ENCODE assay signal across 13 mouse cellular contexts in the genomic region with DNA sequence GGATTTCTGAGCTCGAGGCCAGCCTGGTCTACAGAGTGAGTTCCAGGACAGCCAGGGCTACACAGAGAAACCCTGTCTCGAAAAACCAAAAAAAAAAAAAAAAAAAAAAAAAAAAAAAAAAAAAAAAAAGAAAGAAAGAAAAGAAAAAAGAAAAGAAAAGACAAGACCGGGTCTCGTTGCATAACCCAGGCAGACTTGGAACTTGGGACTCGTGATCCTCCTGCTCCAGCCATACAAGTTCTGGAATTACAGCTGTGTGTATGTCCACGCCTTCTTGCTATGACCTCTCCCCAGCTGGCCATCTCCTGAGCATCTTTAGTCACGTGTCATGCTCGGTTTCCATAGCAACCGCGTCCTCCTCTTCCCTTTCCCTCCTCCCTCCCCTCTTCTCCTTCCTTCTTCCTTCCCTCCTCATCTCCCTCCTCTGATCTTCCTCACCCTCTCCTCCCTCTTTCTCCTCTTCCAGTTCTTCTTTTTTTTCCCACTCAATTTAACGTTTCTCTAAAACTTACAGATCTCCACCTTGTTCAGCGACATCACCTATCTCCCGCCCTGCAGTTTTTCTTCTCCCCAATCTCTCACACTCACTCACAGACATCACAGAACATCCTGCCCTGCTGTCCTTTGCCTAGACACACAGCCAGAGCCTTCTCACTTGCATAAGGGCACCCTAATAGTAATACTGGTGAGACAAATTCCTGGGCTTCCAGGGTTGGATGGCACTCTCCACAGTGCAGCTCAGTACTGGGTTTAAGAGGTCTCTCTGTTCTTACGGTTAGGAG. TPM values are rescaled to one million over a fixed set of nuclear protein-coding genes. Genes with fewer than 3 reads are reported as not detected.
A peak's percentile ranks its signal among the peaks of the same experiment; 100 is the strongest.
DNase-seq lines count a peak whose midpoint lies in the region; ATAC-seq and TF ChIP-seq lines count a peak whose summit lies in the region.
"Had no signal": no experiment of that assay in that cellular context is flagged by ENCODE, and none has a peak within 500 bp of the region (broad histone marks: within the 10 kb centered on the region; RNA-seq: fewer than 3 reads in every experiment).

No protein-coding gene starts in this region.

- no peak for ATAC-seq in hindbrain, postnatal 0 days
- no peak for ATAC-seq in hindbrain, embryonic 12.5 days (ENCODE audit: low FRiP score)

- H3K4me3 ChIP-seq in hindbrain, postnatal 0 days (ENCODE audit: low read length) = no peak overlapping the region
- H3K4me3 ChIP-seq in hindbrain, embryonic 12.5 days = no peak overlapping the region
- H3K4me3 ChIP-seq: heart, embryonic 13.5 days; limb, embryonic 10.5 days; lung, embryonic 15.5 days had no signal

- H3K27me3 ChIP-seq in hindbrain, postnatal 0 days (ENCODE audit: insufficient read depth, low read length) = no peaks in the 10 kb centered on the region
- H3K27me3 ChIP-seq in hindbrain, embryonic 12.5 days = no peaks in the 10 kb centered on the region
- H3K27me3 ChIP-seq: lung, embryonic 15.5 days had no signal

- H3K4me2 ChIP-seq in hindbrain, postnatal 0 days (ENCODE audit: low read depth, low read length) = no peak overlapping the region
- no peak overlapping the region for H3K4me2 ChIP-seq in hindbrain, embryonic 12.5 days (replicated peaks)
- H3K4me2 ChIP-seq: heart, embryonic 13.5 days; lung, embryonic 15.5 days had no signal

- H3K9ac ChIP-seq in hindbrain, postnatal 0 days (replicated peaks; ENCODE audit: low read length) = no peak overlapping the region
- H3K9ac ChIP-seq in hindbrain, embryonic 12.5 days = no peak overlapping the region
- H3K9ac ChIP-seq: heart, embryonic 13.5 days; lung, embryonic 15.5 days had no signal

- no peak overlapping the region for H3K27ac ChIP-seq in hindbrain, postnatal 0 days
- H3K27ac ChIP-seq in hindbrain, embryonic 12.5 days = no peak overlapping the region
- H3K27ac ChIP-seq: heart, embryonic 13.5 days; limb, embryonic 10.5 days; lung, embryonic 15.5 days had no signal

- H3K36me3 ChIP-seq in hindbrain, postnatal 0 days (ENCODE audit: insufficient read depth, low read length) = no peaks in the 10 kb centered on the region
- H3K36me3 ChIP-seq in hindbrain, embryonic 12.5 days = no peaks in the 10 kb centered on the region
- H3K36me3 ChIP-seq: G1E; heart, embryonic 13.5 days; limb, embryonic 10.5 days; lung, embryonic 15.5 days had no signal

- no peaks in the 10 kb centered on the region for H3K4me1 ChIP-seq in hindbrain, postnatal 0 days (ENCODE audit: insufficient read depth, low read length)
- H3K4me1 ChIP-seq in hindbrain, embryonic 12.5 days = peaks cover 3% of the 10 kb centered on the region; the same call in 1 of the 2 replicates
- H3K4me1 ChIP-seq: lung, embryonic 15.5 days had no signal

- WGBS in hindbrain, postnatal 0 days = 51% methylated on average over 13 of the region's 14 CpGs
- WGBS in hindbrain, embryonic 12.5 days = 51% methylated on average over 14 of the region's 14 CpGs

- peak; percentile 27 for DNase-seq in hindbrain, postnatal 0 days (ENCODE audit: low spot score)
- peak; percentile 28 for DNase-seq in A20 (ENCODE audit: low read depth, low spot score)
- peak; percentile 20 for DNase-seq in NIH3T3 (ENCODE audit: low read depth)
- DNase-seq in induced T-regulatory cell, adult 2 months (ENCODE audit: low read depth) = peak; percentile 89
- DNase-seq in layer of hippocampus, postnatal 14 days (ENCODE audit: low spot score in 2 of 2) = no peak
- DNase-seq in ovary, postnatal 10 days (ENCODE audit: low spot score) = no peak
- no peak for DNase-seq in left cerebral cortex, adult 18-20 months (ENCODE audit: low spot score in 2 of 2)
- DNase-seq: cerebellum, postnatal 14 days had no signal

- TF ChIP-seq CTCF in hindbrain, postnatal 0 days (IDR thresholded peaks at IDR 0.05; ENCODE audit: low read depth) = no peak

- H3K9me3 ChIP-seq in hindbrain, postnatal 0 days (ENCODE audit: low read length) = no peaks in the 10 kb centered on the region
- H3K9me3 ChIP-seq in hindbrain, embryonic 12.5 days (replicated peaks) = no peaks in the 10 kb centered on the region
- H3K9me3 ChIP-seq: G1E; heart, embryonic 13.5 days; limb, embryonic 10.5 days; lung, embryonic 15.5 days had no signal

RNA-seq across cellular contexts. Expression of gene Tnfrsf9, which starts 12.8 kb away (rescaled TPM):
- 0.52 and 2.4 TPM in 2 replicates for total RNA-seq in hindbrain, postnatal 0 days (2014; rRNA removed)
- 0.09 and 0.34 TPM in 2 replicates for polyA plus RNA-seq in hindbrain, postnatal 0 days (2015; fragmentation: Nextera tagmentation; extraction: Ambion mirVana)
- 0.30 and 0.31 TPM in 2 replicates for polyA plus RNA-seq in hindbrain, embryonic 12.5 days (2016; fragmentation: Nextera tagmentation; extraction: Ambion mirVana)
- under 1 TPM; 0.37 to 0.52 TPM for total RNA-seq in layer of hippocampus, postnatal 14 days (2021)
- under 1 TPM; 0.35 to 0.94 TPM for total RNA-seq in left cerebral cortex, adult 18-20 months (2021)

RNA-seq across cellular contexts. Expression of gene Park7, which starts 12.9 kb away (rescaled TPM):
- 126 and 135 TPM in 2 replicates for total RNA-seq in hindbrain, postnatal 0 days (2014; rRNA removed)
- 449 and 470 TPM in 2 replicates for polyA plus RNA-seq in hindbrain, postnatal 0 days (2015; fragmentation: Nextera tagmentation; extraction: Ambion mirVana)
- polyA plus RNA-seq in hindbrain, embryonic 12.5 days (2016; fragmentation: Nextera tagmentation; extraction: Ambion mirVana) = 336 and 340 TPM in 2 replicates
- 100 to 1,000 TPM; 240 to 248 TPM for total RNA-seq in layer of hippocampus, postnatal 14 days (2021)
- 100 to 1,000 TPM; 215 to 216 TPM for total RNA-seq in left cerebral cortex, adult 18-20 months (2021)

Comparison
In these comparisons a context has a peak if more than half of its experiments do, and no peak if none do; other contexts are left out.
1. DNase-seq: peak in hindbrain, postnatal 0 days (single experiment), A20 (single experiment), NIH3T3 (single experiment) and induced T-regulatory cell, adult 2 months (single experiment); none in layer of hippocampus, postnatal 14 days (0 of 2), ovary, postnatal 10 days (single experiment) and left cerebral cortex, adult 18-20 months (0 of 2).